Mouse (Mus musculus) ES-Bruce4 (cell line): ENCODE measurements around the gene Mrps16.

Source experiments
- CTCF ChIP-seq: IDR thresholded peaks from one replicate; pipeline ENCODE4 v1.8.1; 2011; ENCODE audit warnings: low read depth, low read length
- EP300 ChIP-seq: IDR thresholded peaks from 2 replicates; pipeline ENCODE4 v1.6.1; 2011; ENCODE audit warnings: low read depth, low read length; ENCODE audit not compliant: insufficient read depth
- POLR2A ChIP-seq: IDR thresholded peaks from one replicate; pipeline ENCODE4 v1.8.1; 2011; ENCODE audit warnings: low read length; ENCODE audit not compliant: insufficient read depth

GRCm38 (mm10) chr14:20436976-20437375 lies 43.5 kb upstream of the Mrps16 start:
- TF ChIP-seq CTCF = no peak
- TF ChIP-seq POLR2A = no peak
- no peak for TF ChIP-seq EP300
